Mouse (Mus musculus) CD4-positive helper T cell, adult 2 months (primary cell): ENCODE measurements around the gene Stub1.

ENCODE experiments used
- DNase-seq: peaks from one replicate; pipeline ENCODE4 v3.0.0-alpha.2; 2012; ENCODE audit warnings: low read depth, missing footprints, low spot score

Gene Stub1

DNA sequence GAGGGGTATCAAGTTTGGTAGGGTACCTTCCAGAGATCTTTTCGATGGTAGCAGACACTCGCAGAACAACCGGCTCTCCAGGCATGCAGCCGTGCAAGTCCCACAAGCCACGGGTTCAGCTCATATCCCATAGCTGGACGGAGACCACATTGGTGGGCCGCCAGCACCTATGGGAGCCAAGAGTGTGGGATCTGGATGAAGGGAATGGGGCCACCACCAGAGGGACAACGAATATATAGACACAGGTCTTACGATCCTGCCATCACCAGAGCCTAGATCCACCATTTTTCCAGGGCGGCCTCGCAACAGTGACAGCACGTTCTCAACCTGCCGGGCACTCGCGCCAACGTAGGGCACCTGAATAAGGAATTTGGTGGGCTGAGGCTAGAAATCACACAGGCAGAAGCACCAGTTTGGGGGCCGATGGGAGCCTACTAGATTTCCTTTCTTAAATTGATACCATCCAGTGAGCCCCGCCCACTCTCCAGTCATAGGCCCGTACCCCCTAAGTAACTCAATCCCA lies 41.8 kb downstream of the Stub1 start:
- no peak for DNase-seq

DNA sequence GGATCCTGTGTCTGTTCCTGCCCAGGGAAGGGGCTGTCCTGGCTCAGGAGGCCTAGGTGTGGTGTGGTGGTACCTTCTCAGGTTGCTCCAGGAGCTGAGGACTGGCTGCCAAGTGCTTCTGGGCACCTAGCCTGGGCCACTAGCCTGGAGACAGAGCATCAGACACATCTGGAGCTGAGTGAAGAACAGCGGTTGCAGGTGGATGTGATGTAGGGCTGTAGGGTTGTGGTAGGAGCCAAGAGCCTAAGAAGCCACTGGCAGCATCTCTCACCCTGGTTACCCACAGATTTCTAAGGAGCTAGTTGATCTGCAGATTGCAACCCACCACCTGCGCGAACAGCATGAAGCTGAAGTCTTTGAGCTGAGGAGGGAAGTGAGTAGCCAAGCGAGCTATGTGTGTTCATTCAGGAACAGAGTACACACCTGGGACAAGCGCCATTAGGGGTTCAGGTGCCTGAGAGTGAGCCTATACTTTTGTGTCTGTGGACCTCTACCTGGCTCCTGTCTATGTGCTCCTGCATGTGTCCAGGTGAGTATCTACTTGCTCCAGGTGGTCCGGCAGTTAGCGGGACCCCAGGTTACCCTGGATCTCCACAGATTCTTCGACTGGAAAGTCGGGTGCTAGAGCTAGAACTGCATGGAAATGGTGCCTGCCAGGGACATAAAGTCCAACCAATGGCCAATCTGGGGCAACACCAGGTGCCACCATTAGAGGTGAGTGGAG lies 46.3 kb downstream of the Stub1 start:
- DNase-seq: no peak

DNA sequence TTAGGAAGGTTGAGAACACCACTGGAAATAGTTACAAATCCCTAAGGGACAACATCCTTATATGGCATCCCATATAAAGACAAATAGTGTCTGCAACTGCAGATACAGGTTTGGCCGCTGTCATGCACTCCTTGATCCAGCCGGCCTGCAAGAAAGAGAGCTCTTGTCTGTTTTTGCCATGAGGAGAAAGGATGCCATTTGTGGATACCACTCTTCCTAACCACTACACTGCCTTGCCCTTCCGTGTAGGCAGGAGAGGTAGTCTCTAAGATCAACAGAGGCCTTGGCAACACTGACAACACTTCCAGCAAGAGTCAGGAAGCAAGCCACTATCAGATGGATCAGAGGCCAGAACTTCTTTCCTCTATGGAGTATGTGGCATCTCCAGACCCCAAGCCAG lies 46.9 kb downstream of the Stub1 start, which contains the start of gene Ccdc78:
TSS of gene Ccdc78 (plus strand) at position 301 of the 400 bp plus-strand sequence.
- DNase-seq: no peak

DNA sequence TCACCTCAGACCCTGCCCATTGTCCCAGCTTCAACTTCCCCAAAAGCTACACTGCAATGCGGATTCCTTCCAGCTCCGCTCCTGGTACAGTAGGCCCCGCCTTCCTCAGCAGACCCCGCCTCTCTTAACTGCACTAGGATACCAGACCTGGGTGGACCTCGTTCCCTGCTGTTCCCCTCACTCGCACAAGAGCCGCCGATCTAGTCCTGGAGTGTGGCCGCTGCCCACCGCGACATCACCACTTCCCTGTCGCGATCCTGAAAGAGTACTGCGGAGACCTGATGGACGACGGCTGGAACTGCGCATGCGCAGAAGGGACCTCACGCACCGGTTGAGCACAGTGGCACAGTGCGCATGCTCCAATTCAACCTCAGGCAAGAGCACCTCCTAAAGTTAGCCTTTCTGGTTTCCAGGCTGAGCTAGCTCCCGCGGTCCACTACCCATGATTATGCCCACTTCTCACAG lies 47.9 kb downstream of the Stub1 start, which contains the start of gene Haghl:
TSS of gene Haghl (minus strand) at position 393 of the 465 bp plus-strand sequence.
- DNase-seq: peak; percentile 94

DNA sequence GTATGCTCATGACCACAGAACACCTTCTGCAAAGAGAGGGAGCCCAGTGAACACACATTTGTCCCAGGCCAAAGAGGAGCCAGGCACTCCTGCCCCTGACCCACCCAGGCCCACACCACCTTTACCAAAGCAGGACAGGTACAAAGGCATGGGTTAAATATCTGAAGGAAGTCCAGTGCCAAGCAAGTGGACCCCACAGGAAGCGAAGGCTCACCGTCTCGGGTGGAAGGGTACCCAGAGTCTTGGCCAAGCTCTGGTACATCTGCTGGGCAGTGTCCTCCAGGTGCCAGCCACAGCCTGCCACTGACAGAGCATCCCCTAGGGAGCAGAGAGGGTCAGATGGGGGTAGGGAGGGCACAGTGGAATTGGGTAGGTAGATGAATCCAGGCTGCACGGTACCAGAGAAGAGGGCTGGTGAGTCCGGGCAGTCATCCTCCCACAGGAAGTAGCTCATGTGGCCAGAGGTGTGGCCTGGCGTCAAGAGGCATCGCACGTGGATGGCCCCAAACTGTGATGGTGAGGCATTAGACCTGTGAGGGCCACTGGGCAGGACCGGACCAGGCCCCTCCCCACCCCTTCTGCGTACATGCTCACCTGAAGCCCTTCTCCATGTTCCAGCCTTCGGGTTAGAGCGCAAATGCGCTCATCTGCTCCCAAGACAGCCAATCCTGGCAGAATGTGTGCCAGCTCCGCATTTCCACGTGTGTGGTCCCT lies 49.2 kb downstream of the Stub1 start:
- DNase-seq: no peak

DNA sequence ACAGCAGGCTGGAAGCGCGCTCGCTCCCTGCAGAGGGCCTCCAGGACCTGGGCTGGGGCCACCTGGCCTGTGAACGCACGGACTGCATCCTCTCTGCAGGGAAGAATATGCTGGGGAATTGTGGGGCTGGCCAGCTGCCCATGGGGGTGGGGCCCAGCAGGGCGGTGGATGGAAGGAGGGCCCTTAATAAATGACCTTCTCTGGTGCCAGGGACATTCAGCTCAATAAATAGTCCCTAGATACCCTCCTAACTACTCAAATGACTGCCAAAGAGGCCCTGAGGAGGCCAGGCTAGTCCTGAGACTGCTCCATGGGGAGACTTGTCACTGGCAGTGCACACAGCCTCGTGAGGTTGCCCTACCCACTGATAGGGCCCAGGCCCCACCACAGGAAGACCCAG lies 50.1 kb downstream of the Stub1 start:
- no peak for DNase-seq

DNA sequence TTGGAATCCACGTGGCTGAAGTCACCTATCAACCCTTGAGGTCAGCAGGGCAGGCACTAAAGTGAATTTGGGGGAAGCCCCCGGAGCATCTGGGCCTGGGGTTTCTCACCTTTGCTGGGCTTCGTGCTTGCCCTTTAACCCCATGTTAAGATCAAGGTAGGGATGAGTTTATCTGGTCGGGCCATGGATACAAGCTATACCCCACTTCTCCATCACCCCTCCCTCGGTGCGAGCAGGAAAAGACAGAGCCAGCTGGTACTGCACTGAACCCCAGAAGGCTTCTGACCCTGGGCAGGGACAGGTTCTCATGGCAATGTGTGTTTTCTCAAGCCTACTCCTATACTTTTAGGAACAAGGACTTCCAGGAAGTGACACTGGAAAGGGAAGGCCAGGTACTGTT lies 51.9 kb downstream of the Stub1 start:
- no peak for DNase-seq
